Mouse (Mus musculus) stomach, embryonic 15.5 days (tissue): ENCODE results near the gene Pdgfc. TPM values are rescaled to one million over a fixed set of nuclear protein-coding genes. Genes with fewer than 3 reads are reported as not detected.
A peak's percentile ranks its signal among the peaks of the same experiment; 100 is the strongest.

Experiments used
- ATAC-seq: fragments of 200-750 bp; cut with Nextera tagmentation; 2 replicates; pipeline ENCODE4 v1.8.0; 2017; ENCODE audit warnings: low read depth, moderate number of reproducible peaks, moderate TSS enrichment; ENCODE audit not compliant: insufficient read depth, low FRiP score
- H3K27ac ChIP-seq: fragments of 300-500 bp; sonication (generic); 2 replicates; pipeline ENCODE4 v1.5.1; 2015; ENCODE audit warnings: mild to moderate bottlenecking, inconsistent platforms
- H3K27me3 ChIP-seq: fragments of 300-500 bp; sonication (generic); replicated peaks from 2 replicates; pipeline ENCODE4 v1.6.1; 2015; ENCODE audit warnings: inconsistent platforms
- H3K36me3 ChIP-seq: fragments of 300-500 bp; sonication (generic); 2 replicates; pipeline ENCODE4 v1.6.1; 2015; ENCODE audit warnings: inconsistent platforms
- H3K4me1 ChIP-seq: fragments of 300-500 bp; sonication (generic); 2 replicates; pipeline ENCODE4 v1.6.1; 2015; ENCODE audit warnings: inconsistent platforms
- H3K4me2 ChIP-seq: fragments of 300-500 bp; sonication (generic); 2 replicates; pipeline ENCODE4 v1.6.1; 2015; ENCODE audit warnings: mild to moderate bottlenecking, inconsistent platforms
- H3K4me3 ChIP-seq: fragments of 300-500 bp; sonication (generic); replicated peaks from 2 replicates; pipeline ENCODE4 v1.5.1; 2015; ENCODE audit warnings: inconsistent platforms
- H3K9ac ChIP-seq: fragments of 300-500 bp; sonication (generic); 2 replicates; pipeline ENCODE4 v1.6.1; 2015; ENCODE audit warnings: inconsistent platforms
- H3K9me3 ChIP-seq: fragments of 300-500 bp; sonication (generic); 2 replicates; pipeline ENCODE4 v1.6.1; 2016; ENCODE audit warnings: inconsistent platforms
- WGBS: fragments of 180-500 bp; shearing (Covaris S2); methylation state at CpG from one replicate; pipeline ENCODE4 v1.1.7; 2015; 5-methylcytosine and 5-hydroxymethylcytosine counted together
- polyA plus RNA-seq: library from polyadenylated mRNA; unstranded; fragments of >200 nt; fragmentation: Nextera tagmentation; extraction: Ambion mirVana; gene quantifications from 2 replicates; pipeline ENCODE4 v1.2.1, GENCODE M21; 2015

The Pdgfc gene
- polyA plus RNA-seq, 1 experiment from 2014 or later: 16.3 TPM

GRCm38 (mm10) chr3:81029909-81030308, 6.3 kb upstream of the Pdgfc start:
- Histone ChIP-seq H3K9ac (no peak overlapping the region), H3K4me2 (no peak overlapping the region), H3K4me1 (no peaks in the 10 kb centered on the region), H3K27me3 (no peaks in the 10 kb centered on the region), H3K9me3 (no peaks in the 10 kb centered on the region), H3K27ac (no peak overlapping the region), H3K4me3 (no peak overlapping the region), H3K36me3 (no peaks in the 10 kb centered on the region)
- no peak for ATAC-seq
- WGBS: 83% methylated on average over 3 of the region's 3 CpGs

DNA sequence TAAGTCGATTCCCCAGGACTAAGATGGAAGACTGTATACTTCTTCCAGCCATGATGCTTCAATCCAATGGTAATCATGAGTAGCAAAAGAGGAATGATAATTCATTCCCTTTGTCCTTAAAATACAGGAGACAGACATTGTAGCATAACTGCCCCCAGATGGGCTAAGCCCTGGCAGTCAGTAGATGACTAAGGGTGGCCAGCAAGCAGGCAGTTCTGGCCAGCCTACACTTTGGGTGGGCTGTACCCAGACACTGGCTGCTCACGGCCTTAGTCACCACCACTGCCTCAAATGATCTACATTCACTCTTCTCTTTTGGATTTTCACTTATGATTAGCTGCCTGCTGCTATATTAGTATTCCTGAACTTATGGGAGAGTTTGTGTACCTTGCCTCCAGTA, 5.9 kb upstream of the Pdgfc start:
- H3K4me2 ChIP-seq: no peak overlapping the region
- ATAC-seq: no peak
- H3K9me3 ChIP-seq: no peaks in the 10 kb centered on the region
- no peaks in the 10 kb centered on the region for H3K4me1 ChIP-seq
- 82% methylated on average over 2 of the region's 2 CpGs for WGBS
- H3K27me3 ChIP-seq: no peaks in the 10 kb centered on the region
- H3K36me3 ChIP-seq: no peaks in the 10 kb centered on the region
- no peak overlapping the region for H3K27ac ChIP-seq
- no peak overlapping the region for H3K4me3 ChIP-seq
- no peak overlapping the region for H3K9ac ChIP-seq

GRCm38 (mm10) chr3:81032014-81032413, 4.2 kb upstream of the Pdgfc start:
- no peak overlapping the region for H3K4me3 ChIP-seq
- H3K27ac ChIP-seq: no peak overlapping the region
- H3K4me1 ChIP-seq: 0 out of 2 replicates have a peak, but pooled peaks cover 3% of the 10 kb centered on the region
- no peak for ATAC-seq
- no peaks in the 10 kb centered on the region for H3K9me3 ChIP-seq
- H3K4me2 ChIP-seq: no peak overlapping the region
- 72% methylated on average over 4 of the region's 4 CpGs for WGBS
- H3K9ac ChIP-seq: no peak overlapping the region
- no peaks in the 10 kb centered on the region for H3K36me3 ChIP-seq
- no peaks in the 10 kb centered on the region for H3K27me3 ChIP-seq

- H3K4me3 ChIP-seq: no peak overlapping the region
- H3K36me3 ChIP-seq: no peaks in the 10 kb centered on the region
- no peak overlapping the region for H3K9ac ChIP-seq
- 0 out of 2 replicates have a peak, but pooled peaks cover 3% of the 10 kb centered on the region for H3K4me1 ChIP-seq
- H3K9me3 ChIP-seq: no peaks in the 10 kb centered on the region
- H3K27ac ChIP-seq: no peak overlapping the region
- H3K27me3 ChIP-seq: no peaks in the 10 kb centered on the region
- H3K4me2 ChIP-seq: no peak overlapping the region
- ATAC-seq: no peak
- 45% methylated on average over 6 of the region's 6 CpGs for WGBS
These were observed 1.7 kb upstream of the Pdgfc start for GRCm38 (mm10) chr3:81034336-81035102.

- no peaks in the 10 kb centered on the region for H3K9me3 ChIP-seq
- 0 out of 2 replicates have a peak, but pooled peaks cover 3% of the 10 kb centered on the region for H3K4me1 ChIP-seq
- no peaks in the 10 kb centered on the region for H3K36me3 ChIP-seq
- H3K4me2 ChIP-seq: peak overlapping the region; percentile 93
- H3K9ac ChIP-seq: peak overlapping the region; percentile 60
- H3K27me3 ChIP-seq: no peaks in the 10 kb centered on the region
- peak overlapping the region; percentile 88 for H3K27ac ChIP-seq
- peak overlapping the region; percentile 76 for H3K4me3 ChIP-seq
- WGBS: 1% methylated on average over 64 of the region's 68 CpGs
- peak; percentile 77 for ATAC-seq
These were observed 517 bp downstream of the Pdgfc start for GRCm38 (mm10) chr3:81036554-81037311.

GRCm38 (mm10) chr3:81037312-81037859, 1.2 kb downstream of the Pdgfc start:
- H3K4me2 ChIP-seq: peak overlapping the region; percentile 93
- peak overlapping the region; percentile 76 for H3K4me3 ChIP-seq
- ATAC-seq: peak; percentile 32; the same call in 1 of the 2 replicates
- H3K4me1 ChIP-seq: 0 out of 2 replicates have a peak, but pooled peaks cover 3% of the 10 kb centered on the region
- WGBS: under 1% methylated on average over 34 of the region's 34 CpGs
- peak overlapping the region; percentile 60 for H3K9ac ChIP-seq
- peak overlapping the region; percentile 88 for H3K27ac ChIP-seq
- no peaks in the 10 kb centered on the region for H3K9me3 ChIP-seq
- H3K36me3 ChIP-seq: no peaks in the 10 kb centered on the region
- H3K27me3 ChIP-seq: no peaks in the 10 kb centered on the region

- ATAC-seq: 0 out of 2 replicates have a peak, but pooled peaks have one; percentile 30
- H3K4me1 ChIP-seq: 0 out of 2 replicates have a peak, but pooled peaks cover 3% of the 10 kb centered on the region
- H3K9me3 ChIP-seq: no peaks in the 10 kb centered on the region
- 27% methylated on average over 2 of the region's 2 CpGs for WGBS
- H3K9ac ChIP-seq: no peak overlapping the region
- peak overlapping the region; percentile 37 for H3K4me2 ChIP-seq
- no peaks in the 10 kb centered on the region for H3K36me3 ChIP-seq
- no peaks in the 10 kb centered on the region for H3K27me3 ChIP-seq
- peak overlapping the region; percentile 14 for H3K4me3 ChIP-seq
- H3K27ac ChIP-seq: peak overlapping the region; percentile 40; the same call in 1 of the 2 replicates
These were observed 3.0 kb downstream of the Pdgfc start for GRCm38 (mm10) chr3:81039131-81039653.

DNA sequence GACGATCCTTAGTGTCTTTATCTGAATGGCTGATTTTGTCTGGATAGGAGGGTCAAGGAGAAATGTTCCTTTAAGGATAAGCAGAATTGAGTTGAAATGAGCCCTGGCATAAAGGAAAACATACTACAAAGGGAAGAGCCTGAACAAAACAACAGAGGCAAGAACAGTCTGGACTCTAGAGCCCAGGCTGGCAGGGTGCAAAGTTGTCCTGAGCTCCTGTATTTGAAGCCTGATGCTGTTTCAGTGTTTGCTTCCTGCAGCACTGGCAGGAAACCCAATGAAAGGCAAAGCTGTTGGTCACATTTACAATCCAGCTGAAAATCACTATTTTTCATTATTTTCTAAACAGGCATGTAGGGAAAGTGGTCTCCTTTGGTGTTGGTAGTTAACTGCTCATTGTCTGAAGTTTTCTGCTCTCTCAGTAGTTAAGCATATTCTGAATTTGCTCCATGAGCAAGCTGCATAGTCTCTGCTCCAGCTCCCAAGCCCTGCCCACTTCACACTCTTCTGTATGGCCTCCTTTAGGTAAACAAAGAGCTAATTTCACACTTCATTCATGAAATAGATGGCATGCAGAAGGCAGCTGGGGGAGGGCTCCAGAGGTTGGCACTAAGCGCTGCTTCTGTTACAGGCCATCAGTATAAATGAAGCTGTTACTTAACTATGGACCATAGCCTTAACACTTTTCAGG, 8.6 kb downstream of the Pdgfc start:
- no peak overlapping the region for H3K4me3 ChIP-seq
- ATAC-seq: no peak; the same call in 1 of the 2 replicates
- H3K36me3 ChIP-seq: no peaks in the 10 kb centered on the region
- H3K27me3 ChIP-seq: no peaks in the 10 kb centered on the region
- no peak overlapping the region for H3K27ac ChIP-seq
- no peaks in the 10 kb centered on the region for H3K4me1 ChIP-seq
- WGBS: 73% methylated on average over 2 of the region's 2 CpGs
- H3K9me3 ChIP-seq: no peaks in the 10 kb centered on the region
- no peak overlapping the region for H3K9ac ChIP-seq
- H3K4me2 ChIP-seq: no peak overlapping the region

GRCm38 (mm10) chr3:81045344-81046050, 9.3 kb downstream of the Pdgfc start:
- no peaks in the 10 kb centered on the region for H3K9me3 ChIP-seq
- WGBS: 49% methylated on average over 5 of the region's 5 CpGs
- H3K36me3 ChIP-seq: no peaks in the 10 kb centered on the region
- no peaks in the 10 kb centered on the region for H3K27me3 ChIP-seq
- H3K4me2 ChIP-seq: no peak overlapping the region
- no peak for ATAC-seq
- no peak overlapping the region for H3K9ac ChIP-seq
- H3K4me3 ChIP-seq: no peak overlapping the region
- H3K4me1 ChIP-seq: no peaks in the 10 kb centered on the region
- H3K27ac ChIP-seq: no peak overlapping the region

DNA sequence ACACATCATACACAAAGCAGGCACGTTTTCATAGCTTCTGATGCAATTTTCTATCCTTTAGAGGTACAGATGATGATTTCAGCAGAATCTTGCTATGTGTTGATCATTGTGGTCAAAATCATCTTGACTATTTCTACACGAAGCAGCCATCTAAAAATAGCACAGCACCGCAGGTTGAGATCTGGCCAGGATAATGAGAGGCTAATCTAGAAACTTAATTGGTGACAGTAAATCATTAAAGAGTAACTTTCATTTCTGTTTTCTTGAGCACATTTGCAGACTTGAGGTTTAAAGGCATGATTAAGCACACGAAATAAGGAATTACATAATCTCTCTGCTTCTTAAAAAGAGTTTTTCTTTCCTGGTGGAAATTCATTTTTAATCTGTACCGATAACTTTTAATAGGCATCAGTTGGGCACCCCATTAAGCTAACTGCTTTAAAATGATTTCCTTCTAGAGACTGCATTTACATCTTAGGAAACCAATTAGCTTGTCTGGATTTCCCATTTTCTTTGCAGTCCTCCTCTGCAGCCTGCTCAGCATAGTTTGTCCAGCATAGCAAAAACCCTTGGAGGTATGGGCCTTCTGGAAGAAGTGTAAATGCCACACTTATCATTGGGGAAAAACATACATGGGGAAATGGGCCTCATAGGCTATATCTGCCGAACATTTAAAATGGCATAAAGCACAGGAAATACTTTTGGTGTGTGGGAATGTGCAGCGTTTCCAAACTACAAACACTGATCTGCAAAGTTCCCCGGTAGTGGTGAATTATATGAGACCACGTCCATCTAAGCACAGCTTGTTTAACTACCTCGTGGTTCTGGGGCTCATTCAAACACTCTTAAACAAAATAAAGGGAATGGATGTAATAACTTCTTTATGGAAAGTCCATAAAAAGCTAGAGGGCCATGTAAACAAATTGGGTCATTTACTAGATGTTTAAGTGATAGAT, 10.7 kb downstream of the Pdgfc start:
- H3K36me3 ChIP-seq: no peaks in the 10 kb centered on the region
- H3K9me3 ChIP-seq: no peaks in the 10 kb centered on the region
- H3K4me3 ChIP-seq: no peak overlapping the region
- H3K4me1 ChIP-seq: no peaks in the 10 kb centered on the region
- ATAC-seq: no peak
- H3K9ac ChIP-seq: no peak overlapping the region
- H3K4me2 ChIP-seq: no peak overlapping the region
- no peak overlapping the region for H3K27ac ChIP-seq
- no peaks in the 10 kb centered on the region for H3K27me3 ChIP-seq
- 40% methylated on average over 10 of the region's 10 CpGs for WGBS
